Mouse (Mus musculus) neural tube, embryonic 15.5 days (tissue): ENCODE measurements around the gene Gm11567. TPM values are rescaled to one million over a fixed set of nuclear protein-coding genes. Genes with fewer than 3 reads are reported as not detected.

ENCODE experiments used
- polyA plus RNA-seq: library from polyadenylated mRNA; unstranded; fragments of >200 nt; fragmentation: Nextera tagmentation; extraction: Ambion mirVana; gene quantifications from 2 replicates; pipeline ENCODE4 v1.2.1, GENCODE M21; 2015

Gene Gm11567
- polyA plus RNA-seq, 1 experiment from 2014 or later: not detected

Other genes with a start within 250 kb of the Gm11567 start
- not detected in 2 replicates for gene Krtap4-2, start 244.1 kb upstream of the Gm11567 start, polyA plus RNA-seq
- gene Krtap4-7, start 235.1 kb upstream of the Gm11567 start, polyA plus RNA-seq: not detected in 2 replicates
- not detected in 2 replicates for gene Gm11555, start 229.0 kb upstream of the Gm11567 start, polyA plus RNA-seq
- gene Gm11563, start 220.2 kb upstream of the Gm11567 start, polyA plus RNA-seq: not detected in 2 replicates
- gene Krtap4-6, start 213.2 kb upstream of the Gm11567 start, polyA plus RNA-seq: not detected in 2 replicates
- not detected in 2 replicates for gene Gm14190, start 188.4 kb upstream of the Gm11567 start, polyA plus RNA-seq
- not detected in 2 replicates for gene Gm14180, start 144.9 kb upstream of the Gm11567 start, polyA plus RNA-seq
- not detected in 2 replicates for gene Gm11595, start 106.3 kb upstream of the Gm11567 start, polyA plus RNA-seq
- gene Krtap4-8, start 98.5 kb upstream of the Gm11567 start, polyA plus RNA-seq: not detected in 2 replicates
- not detected in 2 replicates for gene Krtap4-9, start 94.0 kb upstream of the Gm11567 start, polyA plus RNA-seq
- gene Gm11596, start 85.7 kb upstream of the Gm11567 start, polyA plus RNA-seq: not detected in 2 replicates
- gene Gm11569, start 80.3 kb upstream of the Gm11567 start, polyA plus RNA-seq: not detected in 2 replicates
- not detected in 2 replicates for gene Gm11554, start 74.7 kb upstream of the Gm11567 start, polyA plus RNA-seq
- not detected in 2 replicates for gene Krtap4-13, start 69.3 kb upstream of the Gm11567 start, polyA plus RNA-seq
- not detected in 2 replicates for gene Gm11564, start 63.5 kb upstream of the Gm11567 start, polyA plus RNA-seq
- gene 2300003K06Rik, start 41.1 kb upstream of the Gm11567 start, polyA plus RNA-seq: not detected in 2 replicates
- not detected in 2 replicates for gene Krtap4-16, start 27.6 kb upstream of the Gm11567 start, polyA plus RNA-seq
- gene Gm11568, start 21.3 kb upstream of the Gm11567 start, polyA plus RNA-seq: not detected in 2 replicates
- gene Gm11559, start 14.7 kb upstream of the Gm11567 start, polyA plus RNA-seq: not detected in 2 replicates
- gene Krtap9-1, start 5.8 kb upstream of the Gm11567 start, polyA plus RNA-seq: not detected in 2 replicates
- not detected in 2 replicates for gene Krtap31-1, start 28.7 kb downstream of the Gm11567 start, polyA plus RNA-seq
- gene Gm11565, start 35.6 kb downstream of the Gm11567 start, polyA plus RNA-seq: not detected in 2 replicates
- not detected in 2 replicates for gene Krtap31-2, start 57.1 kb downstream of the Gm11567 start, polyA plus RNA-seq
- not detected in 2 replicates for gene Krtap9-5, start 69.3 kb downstream of the Gm11567 start, polyA plus RNA-seq
- gene Krtap29-1, start 99.9 kb downstream of the Gm11567 start, polyA plus RNA-seq: not detected in 2 replicates
- 0.13 and 0.23 TPM in 2 replicates for gene Krtap16-1, start 107.4 kb downstream of the Gm11567 start, polyA plus RNA-seq
- gene Krtap17-1, start 114.8 kb downstream of the Gm11567 start, polyA plus RNA-seq: 0.69 and 1.00 TPM in 2 replicates
- not detected in 2 replicates for gene Krt33a, start 137.0 kb downstream of the Gm11567 start, polyA plus RNA-seq
- 0.11 TPM in 1 of 2 replicates, not detected in the other for gene Krt33b, start 150.7 kb downstream of the Gm11567 start, polyA plus RNA-seq
- gene Krt34, start 162.4 kb downstream of the Gm11567 start, polyA plus RNA-seq: not detected in 2 replicates
- gene Krt31, start 171.4 kb downstream of the Gm11567 start, polyA plus RNA-seq: not detected in 2 replicates
- gene Krt32, start 209.0 kb downstream of the Gm11567 start, polyA plus RNA-seq: not detected in 2 replicates
- 0.09 TPM in 1 of 2 replicates, not detected in the other for gene Krt35, start 217.1 kb downstream of the Gm11567 start, polyA plus RNA-seq
- 0.14 TPM in 1 of 2 replicates, not detected in the other for gene Krt36, start 226.4 kb downstream of the Gm11567 start, polyA plus RNA-seq
- 0.24 and 0.37 TPM in 2 replicates for gene Krt13, start 242.4 kb downstream of the Gm11567 start, polyA plus RNA-seq